Mouse (Mus musculus) cerebellum, adult (tissue): ENCODE measurements at regions not wholly inside any gene's neighbourhood (a gene's known extent, or its start where the extent isn't known, plus 50 kb on each side); places are given as distances from the start of the nearest gene placed in this dataset.

Source experiments
- ATAC-seq: cut with Nextera tagmentation; 2 replicates; pipeline ENCODE4 v1.9.2; 2017; ENCODE audit warnings: mild to moderate bottlenecking, moderate library complexity, mixed read lengths; ENCODE audit not compliant: insufficient number of reproducible peaks, low FRiP score, low TSS enrichment

- ATAC-seq: no peak
Measured at GRCm38 (mm10) chr5:64401737-64402136, 245.6 kb downstream of the Tbc1d1 start.

- no peak for ATAC-seq
Measured at GRCm38 (mm10) chr5:64403077-64403981, 247.2 kb downstream of the Tbc1d1 start.

- ATAC-seq: no peak
Measured at GRCm38 (mm10) chr5:64403982-64404345, 247.9 kb downstream of the Tbc1d1 start.

GRCm38 (mm10) chr5:64404512-64404911 is 248.4 kb downstream of the Tbc1d1 start:
- ATAC-seq: no peak

GRCm38 (mm10) chr5:64408938-64409337 is 252.8 kb downstream of the Tbc1d1 start:
- ATAC-seq: no peak

GRCm38 (mm10) chr5:64410621-64411020 is 254.5 kb downstream of the Tbc1d1 start:
- no peak for ATAC-seq

GRCm38 (mm10) chr5:64414519-64414918 is 258.4 kb downstream of the Tbc1d1 start:
- ATAC-seq: no peak

GRCm38 (mm10) chr5:64419395-64419794 is 263.3 kb downstream of the Tbc1d1 start:
- ATAC-seq: no peak

GRCm38 (mm10) chr5:64422787-64423587 is 266.9 kb downstream of the Tbc1d1 start:
- no peak for ATAC-seq

GRCm38 (mm10) chr5:64428822-64429221 is 272.7 kb downstream of the Tbc1d1 start:
- no peak for ATAC-seq

GRCm38 (mm10) chr5:64430501-64430900 is 274.4 kb downstream of the Tbc1d1 start:
- no peak for ATAC-seq

GRCm38 (mm10) chr5:64431624-64432023 is 275.5 kb downstream of the Tbc1d1 start:
- no peak for ATAC-seq

- ATAC-seq: no peak
Measured at GRCm38 (mm10) chr5:64433786-64434185, 277.7 kb downstream of the Tbc1d1 start.

- no peak for ATAC-seq
Measured at GRCm38 (mm10) chr5:64435491-64435890, 279.4 kb downstream of the Tbc1d1 start.

GRCm38 (mm10) chr5:64435958-64436357 is 279.9 kb downstream of the Tbc1d1 start:
- ATAC-seq: no peak

GRCm38 (mm10) chr5:64437720-64438119 is 281.6 kb downstream of the Tbc1d1 start:
- ATAC-seq: no peak

- ATAC-seq: no peak
Measured at GRCm38 (mm10) chr5:64438446-64439134, 282.5 kb downstream of the Tbc1d1 start.

GRCm38 (mm10) chr5:64447847-64448246 is 291.7 kb downstream of the Tbc1d1 start:
- no peak for ATAC-seq

- ATAC-seq: no peak
Measured at GRCm38 (mm10) chr5:64452668-64453334, 296.7 kb downstream of the Tbc1d1 start.

- ATAC-seq: no peak
Measured at GRCm38 (mm10) chr5:64459807-64460206, 303.7 kb downstream of the Tbc1d1 start.
